Mouse (Mus musculus) ES-E14 (cell line): ENCODE data around the gene Cog5. TPM values are rescaled to one million over a fixed set of nuclear protein-coding genes. Genes with fewer than 3 reads are reported as not detected.

Experiments used
- DNase-seq: peaks from one replicate; pipeline ENCODE4 v3.0.0-alpha.2; 2013; ENCODE audit warnings: low read depth, low spot score
- H3K27ac ChIP-seq: 2 replicates; pipeline ENCODE4 v1.5.1; 2012; ENCODE audit warnings: low read depth, mild to moderate bottlenecking, low read length, moderate library complexity, mixed read lengths; ENCODE audit not compliant: poor library complexity, insufficient read depth, severe bottlenecking
- H3K36me3 ChIP-seq: 2 replicates; pipeline ENCODE4 v1.6.1; 2012; ENCODE audit warnings: mild to moderate bottlenecking, low read length, moderate library complexity, mixed read lengths; ENCODE audit not compliant: control insufficient read depth, poor library complexity, insufficient read depth, severe bottlenecking
- H3K4me1 ChIP-seq, 2 experiments: fragments of 150-350 bp in 1 of 2; sonication (generic) in 1 of 2; 2 replicates each; pipeline ENCODE4 v1.6.1; 2012; ENCODE audit warnings: low read length in 2 of 2, mild to moderate bottlenecking in 1 of 2, mixed read lengths in 1 of 2; ENCODE audit not compliant: control insufficient read depth in 2 of 2, insufficient read depth in 2 of 2, poor library complexity in 1 of 2
- H3K4me3 ChIP-seq, 2 experiments: fragments of 150-350 bp in 1 of 2; sonication (generic) in 1 of 2; 2 replicates each; pipeline ENCODE4 v1.5.1; 2012; ENCODE audit warnings: low read length in 2 of 2, low read depth in 1 of 2, mild to moderate bottlenecking in 1 of 2, mixed read lengths in 1 of 2; ENCODE audit not compliant: insufficient read depth in 1 of 2, poor library complexity in 1 of 2, severe bottlenecking in 1 of 2
- H3K9ac ChIP-seq: 2 replicates; pipeline ENCODE4 v1.6.1; 2012; ENCODE audit warnings: low read depth, mild to moderate bottlenecking, low read length, mixed read lengths; ENCODE audit not compliant: poor library complexity, insufficient read depth, severe bottlenecking
- H3K9me3 ChIP-seq: fragments of 150-350 bp; sonication (generic); 2 replicates; pipeline ENCODE4 v1.6.1; 2012; ENCODE audit warnings: low read depth, mild to moderate bottlenecking, low read length; ENCODE audit not compliant: control insufficient read depth, insufficient read depth
- CHD2 ChIP-seq: IDR thresholded peaks from 2 replicates; pipeline ENCODE4 v1.6.1; 2014; ENCODE audit warnings: mild to moderate bottlenecking, low read depth, low read length, inconsistent platforms
- HCFC1 ChIP-seq: IDR thresholded peaks from 2 replicates; pipeline ENCODE4 v1.6.1; 2012; ENCODE audit warnings: low read length, inconsistent platforms, borderline replicate concordance; ENCODE audit not compliant: insufficient read depth
- MAFK ChIP-seq: IDR thresholded peaks from 2 replicates; pipeline ENCODE4 v1.6.1; 2014; ENCODE audit warnings: mild to moderate bottlenecking, low read depth, low read length, inconsistent platforms; ENCODE audit not compliant: insufficient read depth
- ZC3H11A ChIP-seq: IDR thresholded peaks from 2 replicates; pipeline ENCODE4 v1.6.1; 2012; ENCODE audit warnings: low read depth, mild to moderate bottlenecking, inconsistent platforms, low read length, borderline replicate concordance
- ZNF384 ChIP-seq: IDR thresholded peaks from 2 replicates; pipeline ENCODE4 v1.6.1; 2012; ENCODE audit warnings: low read depth, low read length, inconsistent platforms
- in situ Hi-C, 2 experiments: fragments of 600-800 bp; cut with MboI; formaldehyde crosslinking; loops; one replicate each; pipeline ENCODE4 v1.15.1; 2025; ENCODE audit warnings: low sequenced_read_pairs in 2 of 2, inconsistent platforms in 1 of 2; ENCODE audit not compliant: unreplicated experiment in 2 of 2
- total RNA-seq: library from RNA; depleted of rRNA; stranded (reverse); fragments of 300-350 nt; gene quantifications from 2 replicates; pipeline ENCODE4 v1.2.3, GENCODE M21; 2012

Gene Cog5
- total RNA-seq, 1 experiment, result 33.3 TPM

DNA sequence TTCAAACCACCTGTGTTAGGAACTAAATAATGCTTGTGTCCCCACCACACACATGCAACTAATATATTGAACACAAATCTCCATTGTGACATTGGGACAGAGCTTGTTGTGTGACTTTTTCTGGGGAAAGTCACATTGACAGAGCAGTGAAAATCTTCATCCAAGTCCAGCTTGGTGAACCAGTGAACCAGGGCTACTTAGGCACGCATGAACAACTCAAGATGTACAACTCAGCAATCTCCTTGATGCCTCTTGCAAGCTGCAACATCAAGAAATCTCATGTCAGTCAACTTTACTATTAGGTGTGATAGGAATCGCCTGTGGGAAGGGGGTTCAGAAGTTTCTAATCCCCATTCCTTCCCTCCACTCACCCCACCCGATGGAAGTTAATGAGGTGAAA is 169.0 kb downstream of the Cog5 start:
- in situ Hi-C loops, result no loop called here
- Histone ChIP-seq H3K9me3 (no peaks in the 10 kb centered on the region), H3K4me1 (peaks cover 0 to 3% of the 10 kb centered on the region in 2 experiments; a peak in 1 of 4 replicates), H3K36me3 (no peaks in the 10 kb centered on the region; the same call in 1 of the 2 replicates), H3K9ac (no peak overlapping the region), H3K27ac (no peak overlapping the region), H3K4me3 (no peak overlapping the region)
- no peak for DNase-seq
- TF ChIP-seq CHD2, result no peak

DNA sequence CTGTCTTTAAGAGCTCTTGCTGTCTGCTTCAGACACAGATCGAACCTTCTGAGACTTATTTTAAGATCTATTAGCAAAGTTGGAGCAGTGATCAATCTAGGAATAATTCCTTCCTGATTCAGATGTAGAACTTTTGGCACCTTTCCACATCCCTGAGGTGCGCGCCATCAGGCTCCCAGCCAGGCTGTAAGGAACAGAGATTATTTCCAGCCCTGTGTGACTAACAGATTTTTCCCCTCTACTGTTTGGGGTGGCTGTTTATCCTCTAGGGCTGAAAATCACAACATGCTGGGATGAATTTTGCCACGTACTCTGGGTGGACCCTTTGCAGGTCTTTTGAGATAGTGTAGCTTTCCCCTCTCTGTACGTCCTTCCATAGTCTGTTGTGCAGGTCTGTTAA is 170.2 kb downstream of the Cog5 start:
- no peak for DNase-seq
- in situ Hi-C loops, result no loop called here
- Histone ChIP-seq H3K9me3 (no peaks in the 10 kb centered on the region), H3K27ac (no peak overlapping the region), H3K9ac (no peak overlapping the region), H3K4me3 (no peak overlapping the region), H3K36me3 (no peaks in the 10 kb centered on the region), H3K4me1 (peaks cover 0 to 3% of the 10 kb centered on the region in 2 experiments; a peak in 1 of 4 replicates)
- TF ChIP-seq MAFK (no peak), ZC3H11A (no peak), HCFC1 (no peak), CHD2 (no peak), ZNF384 (no peak)

DNA sequence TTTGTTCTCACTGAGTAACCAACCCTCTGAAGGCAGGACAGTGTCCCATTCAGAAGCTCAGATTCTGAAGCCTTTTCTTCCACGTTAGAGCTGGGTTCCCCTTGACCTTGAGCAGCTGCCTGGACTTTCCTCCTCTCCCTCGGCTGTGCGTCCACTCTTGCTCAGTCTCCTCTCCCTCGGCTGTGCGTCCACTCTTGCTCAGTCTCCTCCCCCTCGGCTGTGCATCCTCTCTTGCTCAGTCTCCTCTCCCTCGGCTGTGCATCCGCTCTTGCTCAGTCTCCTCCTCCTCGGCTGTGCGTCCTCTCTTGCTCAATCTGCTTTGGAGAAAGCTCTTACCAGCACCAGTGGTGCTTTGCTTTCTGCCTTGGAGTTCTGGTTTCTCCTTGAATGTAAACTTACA is 171.2 kb downstream of the Cog5 start:
- TF ChIP-seq ZNF384 (no peak), MAFK (no peak), CHD2 (no peak), ZC3H11A (no peak), HCFC1 (no peak)
- H3K36me3 ChIP-seq, result no peaks in the 10 kb centered on the region
- in situ Hi-C loops, result no loop called here
- DNase-seq, result peak; percentile 46
- H3K9me3 ChIP-seq, result no peaks in the 10 kb centered on the region
- no peak overlapping the region for H3K9ac ChIP-seq
- H3K4me3 ChIP-seq, result no peak overlapping the region
- no peak overlapping the region for H3K27ac ChIP-seq
- peaks cover 0 to 3% of the 10 kb centered on the region in 2 experiments; a peak in 1 of 4 replicates for H3K4me1 ChIP-seq

DNA sequence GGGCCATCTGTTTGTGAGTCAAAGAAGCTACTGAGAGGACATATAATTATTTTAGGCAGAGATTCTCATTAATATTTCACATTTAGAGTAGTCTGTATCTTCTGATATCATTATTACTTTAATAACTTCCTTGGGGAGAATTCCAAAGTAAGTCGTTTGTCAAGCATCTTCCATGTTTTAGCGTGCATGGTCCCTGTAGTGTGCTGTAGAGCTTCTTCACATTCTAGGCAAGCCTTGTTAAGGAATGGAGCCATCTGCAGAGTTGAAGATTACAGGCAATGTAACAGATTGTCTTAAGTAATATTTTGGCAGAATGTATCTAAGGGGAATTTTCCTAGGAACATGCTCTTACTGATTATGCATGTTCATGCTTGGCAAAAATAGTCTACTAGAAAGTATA is 171.8 kb downstream of the Cog5 start:
- Histone ChIP-seq H3K9ac (no peak overlapping the region), H3K27ac (no peak overlapping the region), H3K36me3 (no peaks in the 10 kb centered on the region), H3K9me3 (no peaks in the 10 kb centered on the region), H3K4me3 (no peak overlapping the region), H3K4me1 (peaks cover 0 to 3% of the 10 kb centered on the region in 2 experiments; a peak in 1 of 4 replicates)
- TF ChIP-seq ZC3H11A (no peak), ZNF384 (no peak), HCFC1 (no peak), CHD2 (no peak), MAFK (no peak)
- in situ Hi-C loops, result no loop called here
- no peak for DNase-seq

DNA sequence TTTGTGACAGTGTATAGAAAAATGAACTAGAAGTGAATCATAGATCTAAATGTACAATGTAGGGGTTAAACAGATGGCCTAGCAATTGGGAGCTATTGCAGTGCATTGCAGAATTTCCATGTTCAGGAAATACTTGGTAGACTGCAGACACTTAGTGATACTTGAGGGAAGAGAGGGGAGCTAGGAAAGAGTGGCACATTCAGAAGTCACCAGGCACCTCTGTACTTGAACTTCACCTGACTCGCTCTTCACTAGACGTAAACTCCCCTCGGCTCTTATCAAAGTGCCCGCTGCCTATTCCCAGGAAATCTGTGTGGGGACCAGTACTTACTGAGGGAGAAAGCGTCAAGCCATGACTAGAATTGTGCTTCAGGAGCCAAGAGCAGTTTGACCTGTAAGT is 180.8 kb downstream of the Cog5 start:
- H3K4me1 ChIP-seq, result peaks cover 3 to 8% of the 10 kb centered on the region in 2 experiments
- TF ChIP-seq ZC3H11A, result no peak
- no peak for TF ChIP-seq HCFC1
- TF ChIP-seq MAFK, result no peak
- no peak for TF ChIP-seq ZNF384
- no peak for TF ChIP-seq CHD2
- no peaks in the 10 kb centered on the region for H3K9me3 ChIP-seq
- in situ Hi-C loops, result no loop called here
- no peak overlapping the region for H3K9ac ChIP-seq
- no peaks in the 10 kb centered on the region for H3K36me3 ChIP-seq
- no peak for DNase-seq
- H3K4me3 ChIP-seq, result no peak overlapping the region
- peak overlapping the region; percentile 72; the same call in 1 of the 2 replicates for H3K27ac ChIP-seq
